Mouse (Mus musculus) kidney, adult 2 months (tissue): Measurements from ENCODE around the gene Tmem132a. TPM values are rescaled to one million over a fixed set of nuclear protein-coding genes. Genes with fewer than 3 reads are reported as not detected.

Experiments
- DNase-seq: peaks from one replicate; pipeline ENCODE4 v3.0.0; 2021
- H3K27ac ChIP-seq: fragments of 200-500 bp; 2 replicates; pipeline ENCODE4 v1.5.1; 2012; ENCODE audit warnings: low read depth, low read length, control low read depth, inconsistent platforms; ENCODE audit not compliant: insufficient read depth
- H3K27me3 ChIP-seq: fragments of 200-500 bp; replicated peaks from 2 replicates; pipeline ENCODE4 v1.6.1; 2012; ENCODE audit warnings: mild to moderate bottlenecking, moderate library complexity, low read length, inconsistent platforms; ENCODE audit not compliant: control insufficient read depth, insufficient read depth
- H3K36me3 ChIP-seq: fragments of 200-500 bp; 2 replicates; pipeline ENCODE4 v1.6.1; 2012; ENCODE audit warnings: mild to moderate bottlenecking, moderate library complexity, low read length, inconsistent platforms; ENCODE audit not compliant: control insufficient read depth, insufficient read depth
- H3K4me1 ChIP-seq: fragments of 200-500 bp; 2 replicates; pipeline ENCODE4 v1.6.1; 2011; ENCODE audit warnings: low read length; ENCODE audit not compliant: control insufficient read depth, insufficient read depth
- H3K4me3 ChIP-seq: fragments of 200-500 bp; 2 replicates; pipeline ENCODE4 v1.5.1; 2011; ENCODE audit warnings: mild to moderate bottlenecking, low read depth, low read length, control low read depth; ENCODE audit not compliant: insufficient read depth
- CTCF ChIP-seq: fragments of 200-500 bp; conservative IDR thresholded peaks from 2 replicates; pipeline ENCODE4 v1.5.1; 2011; ENCODE audit warnings: low read depth, mild to moderate bottlenecking, control low read depth, low read length, moderate library complexity, mixed read lengths; ENCODE audit not compliant: insufficient read depth, insufficient read length
- POLR2A ChIP-seq: fragments of 200-500 bp; IDR thresholded peaks from one replicate; pipeline ENCODE4 v1.6.1; 2011; ENCODE audit warnings: low read depth, low read length, control low read depth
- WGBS: fragments of 180-500 bp; shearing (Covaris S2); methylation state at CpG from one replicate; pipeline ENCODE4 v1.1.7; 2018; 5-methylcytosine and 5-hydroxymethylcytosine counted together
- polyA plus RNA-seq: library from polyadenylated mRNA; depleted of rRNA; stranded (reverse); fragments of >200 nt; gene quantifications from 2 replicates; pipeline ENCODE4 v1.2.3, GENCODE M21; 2012; rRNA removed

Tmem132a gene
- polyA plus RNA-seq, 1 experiment: 12.1 TPM

DNA sequence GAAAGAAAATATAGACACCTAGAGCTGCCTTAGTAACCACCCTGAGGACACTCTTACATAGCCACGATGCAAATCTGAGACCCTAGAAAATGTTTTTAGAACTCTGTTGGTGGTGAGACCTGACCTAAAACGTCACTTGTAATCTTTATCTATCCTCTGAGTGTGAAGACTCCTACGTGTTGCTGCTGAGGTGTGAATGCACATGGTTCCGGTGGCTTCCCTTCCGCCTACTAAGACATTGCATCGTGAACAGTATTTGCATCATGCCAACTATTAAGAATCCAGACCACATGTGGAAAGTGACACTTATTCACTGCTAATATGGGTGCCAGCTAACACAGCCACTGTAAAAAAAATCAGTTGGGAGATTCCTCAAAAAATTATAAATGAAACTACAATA, 53.9 kb downstream of the Tmem132a start:
- no peak for DNase-seq
- H3K27me3 ChIP-seq: no peaks in the 10 kb centered on the region
- H3K27ac ChIP-seq: no peak overlapping the region
- 85% methylated on average over 6 of the region's 6 CpGs for WGBS
- H3K4me3 ChIP-seq: no peak overlapping the region
- no peaks in the 10 kb centered on the region for H3K4me1 ChIP-seq
- no peak for TF ChIP-seq POLR2A
- TF ChIP-seq CTCF: no peak
- no peaks in the 10 kb centered on the region for H3K36me3 ChIP-seq

DNA sequence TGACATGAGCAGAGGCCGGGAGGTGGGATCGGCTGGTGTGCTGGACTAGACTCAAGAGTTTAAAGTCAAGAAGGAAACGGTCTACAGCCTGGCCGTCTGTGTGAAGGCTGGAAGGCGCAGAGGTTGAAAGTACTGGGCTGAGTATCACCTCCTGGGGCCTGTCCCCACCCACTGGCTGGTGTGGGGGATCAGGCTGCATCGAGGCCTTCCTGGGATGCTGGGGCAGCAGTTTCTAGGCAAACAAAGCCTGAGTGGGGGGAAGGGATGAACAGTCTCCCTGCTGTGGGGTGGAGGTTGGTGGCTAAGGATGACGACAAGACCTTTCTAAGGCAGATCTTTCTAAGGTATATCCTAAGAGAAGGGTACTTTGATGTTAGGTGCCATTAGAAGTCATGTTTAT, 55.8 kb downstream of the Tmem132a start:
- TF ChIP-seq POLR2A (no peak), CTCF (no peak)
- no peak for DNase-seq
- Histone ChIP-seq H3K27me3 (no peaks in the 10 kb centered on the region), H3K36me3 (no peaks in the 10 kb centered on the region), H3K27ac (no peak overlapping the region), H3K4me3 (no peak overlapping the region), H3K4me1 (no peaks in the 10 kb centered on the region)
- 80% methylated on average over 7 of the region's 7 CpGs for WGBS

DNA sequence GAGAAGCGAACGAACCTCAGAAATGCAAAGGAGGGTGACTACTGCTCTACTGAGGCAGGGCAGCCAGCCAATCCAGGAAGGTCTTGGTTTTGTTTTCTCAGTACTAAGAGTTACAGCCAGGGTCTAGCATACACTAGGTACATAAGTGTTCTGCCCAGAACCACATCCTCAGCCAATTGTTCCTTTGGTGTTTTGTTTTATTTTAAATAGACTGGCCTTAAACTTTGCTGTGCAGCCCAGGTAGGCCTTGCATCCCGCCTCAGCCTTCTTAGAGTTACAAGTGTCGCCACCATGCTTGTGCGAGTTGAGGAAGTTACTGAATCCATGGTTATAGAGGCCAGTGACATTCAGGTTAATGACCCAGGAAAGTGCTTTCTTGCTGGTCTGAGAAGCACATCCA, 56.7 kb downstream of the Tmem132a start:
- no peak for DNase-seq
- Histone ChIP-seq H3K4me3 (no peak overlapping the region), H3K27ac (no peak overlapping the region), H3K36me3 (no peaks in the 10 kb centered on the region), H3K4me1 (no peaks in the 10 kb centered on the region), H3K27me3 (no peaks in the 10 kb centered on the region)
- no peak for TF ChIP-seq POLR2A
- TF ChIP-seq CTCF: no peak
- WGBS: 90% methylated on average over 5 of the region's 5 CpGs

GRCm38 (mm10) chr19:10811471-10811870, 58.3 kb downstream of the Tmem132a start:
- 72% methylated on average over 6 of the region's 6 CpGs for WGBS

GRCm38 (mm10) chr19:10810176-10810492, 59.6 kb downstream of the Tmem132a start:
- TF ChIP-seq CTCF (no peak), POLR2A (no peak)
- H3K27me3 ChIP-seq: no peaks in the 10 kb centered on the region

More at GRCm38 (mm10) chr19:10811471-10811870, 58.3 kb downstream of the Tmem132a start:
- no peaks in the 10 kb centered on the region for H3K4me1 ChIP-seq
- no peaks in the 10 kb centered on the region for H3K27me3 ChIP-seq
- TF ChIP-seq CTCF (no peak), POLR2A (no peak)
- H3K27ac ChIP-seq: no peak overlapping the region
- H3K4me3 ChIP-seq: no peak overlapping the region
- H3K36me3 ChIP-seq: no peaks in the 10 kb centered on the region
- no peak for DNase-seq

GRCm38 (mm10) chr19:10809428-10810175, 60.1 kb downstream of the Tmem132a start:
- TF ChIP-seq CTCF (no peak), POLR2A (no peak)
- no peak overlapping the region for H3K27ac ChIP-seq
- WGBS: 80% methylated on average over 11 of the region's 11 CpGs
- no peaks in the 10 kb centered on the region for H3K36me3 ChIP-seq
- H3K4me3 ChIP-seq: no peak overlapping the region
- no peak for DNase-seq
- H3K4me1 ChIP-seq: no peaks in the 10 kb centered on the region
- no peaks in the 10 kb centered on the region for H3K27me3 ChIP-seq

More at GRCm38 (mm10) chr19:10810176-10810492, 59.6 kb downstream of the Tmem132a start:
- WGBS: 61% methylated on average over 4 of the region's 4 CpGs
- no peak for DNase-seq
- H3K4me3 ChIP-seq: no peak overlapping the region
- H3K36me3 ChIP-seq: no peaks in the 10 kb centered on the region
- no peaks in the 10 kb centered on the region for H3K4me1 ChIP-seq
- H3K27ac ChIP-seq: no peak overlapping the region

- no peak for DNase-seq
- WGBS: 90% methylated on average over 12 of the region's 12 CpGs
- TF ChIP-seq CTCF (no peak), POLR2A (no peak)
Observed at GRCm38 (mm10) chr19:10808524-10809233, 61.1 kb downstream of the Tmem132a start.

More at GRCm38 (mm10) chr19:10808524-10809233, 61.1 kb downstream of the Tmem132a start:
- no peaks in the 10 kb centered on the region for H3K36me3 ChIP-seq
- no peaks in the 10 kb centered on the region for H3K27me3 ChIP-seq
- no peaks in the 10 kb centered on the region for H3K4me1 ChIP-seq
- no peak overlapping the region for H3K4me3 ChIP-seq
- no peak overlapping the region for H3K27ac ChIP-seq

Other genes with a start within 250 kb of the Tmem132a start
- gene Vwce, start 235.7 kb downstream of the Tmem132a start, polyA plus RNA-seq: 15.3 and 17.3 TPM in 2 replicates
- 0.80 and 1.0 TPM in 2 replicates for gene Pga5, start 191.9 kb downstream of the Tmem132a start, polyA plus RNA-seq
- gene Vps37c, start 181.2 kb downstream of the Tmem132a start, polyA plus RNA-seq: 30.0 and 32.1 TPM in 2 replicates
- 0.33 and 3.3 TPM in 2 replicates for gene Cd5, start 130.9 kb downstream of the Tmem132a start, polyA plus RNA-seq
- 0.30 and 3.1 TPM in 2 replicates for gene Cd6, start 39.9 kb downstream of the Tmem132a start, polyA plus RNA-seq
- 6.2 and 6.7 TPM in 2 replicates for gene Slc15a3, start 30.2 kb downstream of the Tmem132a start, polyA plus RNA-seq
- gene Tmem109, start 12.1 kb upstream of the Tmem132a start, polyA plus RNA-seq: 101 and 124 TPM in 2 replicates
- 175 and 188 TPM in 2 replicates for gene Prpf19, start 25.3 kb upstream of the Tmem132a start, polyA plus RNA-seq
- 0.05 TPM in 1 of 2 replicates, not detected in the other for gene Zp1, start 50.7 kb upstream of the Tmem132a start, polyA plus RNA-seq
- 0.05 TPM in 1 of 2 replicates, not detected in the other for gene Ptgdr2, start 67.2 kb upstream of the Tmem132a start, polyA plus RNA-seq
- 3.9 TPM in 2 replicates for gene Ccdc86, start 79.3 kb upstream of the Tmem132a start, polyA plus RNA-seq
- 0.18 TPM in 1 of 2 replicates, not detected in the other for gene Ms4a10, start 104.7 kb upstream of the Tmem132a start, polyA plus RNA-seq
- not detected in 2 replicates for gene Ms4a15, start 123.3 kb upstream of the Tmem132a start, polyA plus RNA-seq
- not detected in 2 replicates for gene Ms4a18, start 148.1 kb upstream of the Tmem132a start, polyA plus RNA-seq
- 0.43 and 0.86 TPM in 2 replicates for gene Ms4a8a, start 211.2 kb upstream of the Tmem132a start, polyA plus RNA-seq